Mouse (Mus musculus): ENCODE data around the gene Itpr1.

GRCm38 (mm10) chr6:108316268-108316824, 103.5 kb downstream of the Itpr1 start:
- TF ChIP-seq CTCF (IDR thresholded peaks at IDR 0.05; ENCODE audit: low read depth, low read length): no peak
- TF ChIP-seq POLR2AphosphoS5 (IDR thresholded peaks at IDR 0.05; ENCODE audit: insufficient replicate concordance, low read depth, low read length): no peak
- TF ChIP-seq GATA2 (IDR thresholded peaks at IDR 0.05; ENCODE audit: borderline replicate concordance, low read depth, low read length): no peak
- TF ChIP-seq TAL1 (conservative IDR thresholded peaks at IDR 0.05; ENCODE audit: low read depth, low read length): no peak
